Mouse (Mus musculus) lung, embryonic 16.5 days (tissue): ENCODE measurements around the gene Cdk17. TPM values are rescaled to one million over a fixed set of nuclear protein-coding genes. Genes with fewer than 3 reads are reported as not detected.

Source experiments
- ATAC-seq: fragments of 200-750 bp; cut with Nextera tagmentation; 2 replicates; pipeline ENCODE4 v1.8.0; 2017; ENCODE audit warnings: low read depth, mild to moderate bottlenecking, moderate library complexity
- H3K27ac ChIP-seq: fragments of 300-500 bp; sonication (generic); 2 replicates; pipeline ENCODE4 v1.5.1; 2014; ENCODE audit warnings: mild to moderate bottlenecking, control low read depth, low read length
- H3K27me3 ChIP-seq: fragments of 300-500 bp; sonication (generic); 2 replicates; pipeline ENCODE4 v1.6.1; 2014; ENCODE audit warnings: low read depth, low read length, mixed read lengths; ENCODE audit not compliant: control insufficient read depth, insufficient read depth
- H3K36me3 ChIP-seq: fragments of 300-500 bp; sonication (generic); 2 replicates; pipeline ENCODE4 v1.6.1; 2014; ENCODE audit warnings: low read length; ENCODE audit not compliant: control insufficient read depth, insufficient read depth
- H3K4me1 ChIP-seq: fragments of 300-500 bp; sonication (generic); replicated peaks from 2 replicates; pipeline ENCODE4 v1.6.1; 2014; ENCODE audit warnings: low read length, mixed read lengths; ENCODE audit not compliant: control insufficient read depth, insufficient read depth
- H3K4me2 ChIP-seq: fragments of 300-500 bp; sonication (generic); 2 replicates; pipeline ENCODE4 v1.6.1; 2014; ENCODE audit warnings: low read depth, low read length, control low read depth
- H3K4me3 ChIP-seq: fragments of 300-500 bp; sonication (generic); 2 replicates; pipeline ENCODE4 v1.5.1; 2014; ENCODE audit warnings: mild to moderate bottlenecking, low read length, control low read depth
- H3K9ac ChIP-seq: fragments of 300-500 bp; sonication (generic); 2 replicates; pipeline ENCODE4 v1.6.1; 2014; ENCODE audit warnings: low read length, control low read depth
- H3K9me3 ChIP-seq: fragments of 300-500 bp; sonication (generic); 2 replicates; pipeline ENCODE4 v1.6.1; 2016; ENCODE audit warnings: low read length; ENCODE audit not compliant: control insufficient read depth
- WGBS: fragments of 180-500 bp; shearing (Covaris S2); extraction: QIAGEN DNeasy Blood & Tissue Kit; methylation state at CpG from one replicate; pipeline ENCODE4 v1.1.7; 2014; 5-methylcytosine and 5-hydroxymethylcytosine counted together
- polyA plus RNA-seq: library from polyadenylated mRNA; unstranded; fragments of >200 nt; fragmentation: Nextera tagmentation; extraction: Ambion mirVana; gene quantifications from 2 replicates; pipeline ENCODE4 v1.2.1, GENCODE M21; 2015

Cdk17 gene
- polyA plus RNA-seq, 1 experiment from 2014 or later: 15.0 TPM

DNA sequence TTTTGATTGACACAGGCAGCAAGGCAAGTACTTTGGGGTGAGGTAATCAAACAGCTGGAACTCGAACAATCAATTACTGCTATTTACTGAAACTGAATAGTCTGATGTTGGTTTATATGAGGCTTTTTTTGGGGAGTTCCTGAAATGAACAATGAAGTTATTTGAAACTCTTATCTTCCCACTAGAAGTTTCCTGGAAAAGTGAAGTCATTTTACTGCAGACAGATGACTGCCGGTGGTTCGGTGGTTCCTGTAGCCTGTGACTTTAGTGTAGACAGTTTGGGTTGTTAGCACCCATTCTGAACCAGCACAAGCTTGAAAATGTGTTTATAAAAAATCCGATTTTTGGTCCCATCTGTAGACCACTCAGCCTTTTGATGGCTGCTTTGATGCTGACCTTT, 17.2 kb downstream of the Cdk17 start:
- no peak overlapping the region for H3K4me2 ChIP-seq

DNA sequence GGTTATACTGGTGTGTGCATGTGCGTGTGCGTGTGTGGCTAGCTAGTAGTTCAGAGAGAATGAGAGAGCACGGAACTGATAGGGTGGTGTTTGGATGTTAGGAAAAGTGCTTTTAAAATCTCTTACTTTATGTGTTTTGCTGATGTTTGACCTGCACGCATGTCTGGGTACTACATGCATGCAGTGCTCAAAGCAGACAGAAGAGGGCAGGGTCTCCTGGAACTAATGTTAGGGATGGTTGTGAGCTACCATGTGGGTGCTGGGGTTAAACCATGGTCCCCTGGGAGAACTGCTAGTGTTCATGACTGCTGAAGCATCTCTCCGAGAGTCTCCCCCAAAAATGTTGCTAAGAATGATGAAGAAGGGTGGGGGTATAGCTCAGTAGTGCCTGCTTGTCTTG, 18.0 kb downstream of the Cdk17 start:
- peaks cover 7% of the 10 kb centered on the region for H3K4me1 ChIP-seq
- WGBS: 95% methylated on average over 5 of the region's 5 CpGs
- ATAC-seq: no peak

More for the DNA sequence above, 17.2 kb downstream of the Cdk17 start:
- no peak overlapping the region for H3K4me3 ChIP-seq
- no peak for ATAC-seq
- no peaks in the 10 kb centered on the region for H3K9me3 ChIP-seq
- peaks cover 7% of the 10 kb centered on the region for H3K4me1 ChIP-seq
- no peak overlapping the region for H3K9ac ChIP-seq
- no peaks in the 10 kb centered on the region for H3K27me3 ChIP-seq
- WGBS: 47% methylated on average over 4 of the region's 4 CpGs
- no peak overlapping the region; the same call in 1 of the 2 replicates for H3K27ac ChIP-seq
- no peaks in the 10 kb centered on the region for H3K36me3 ChIP-seq

DNA sequence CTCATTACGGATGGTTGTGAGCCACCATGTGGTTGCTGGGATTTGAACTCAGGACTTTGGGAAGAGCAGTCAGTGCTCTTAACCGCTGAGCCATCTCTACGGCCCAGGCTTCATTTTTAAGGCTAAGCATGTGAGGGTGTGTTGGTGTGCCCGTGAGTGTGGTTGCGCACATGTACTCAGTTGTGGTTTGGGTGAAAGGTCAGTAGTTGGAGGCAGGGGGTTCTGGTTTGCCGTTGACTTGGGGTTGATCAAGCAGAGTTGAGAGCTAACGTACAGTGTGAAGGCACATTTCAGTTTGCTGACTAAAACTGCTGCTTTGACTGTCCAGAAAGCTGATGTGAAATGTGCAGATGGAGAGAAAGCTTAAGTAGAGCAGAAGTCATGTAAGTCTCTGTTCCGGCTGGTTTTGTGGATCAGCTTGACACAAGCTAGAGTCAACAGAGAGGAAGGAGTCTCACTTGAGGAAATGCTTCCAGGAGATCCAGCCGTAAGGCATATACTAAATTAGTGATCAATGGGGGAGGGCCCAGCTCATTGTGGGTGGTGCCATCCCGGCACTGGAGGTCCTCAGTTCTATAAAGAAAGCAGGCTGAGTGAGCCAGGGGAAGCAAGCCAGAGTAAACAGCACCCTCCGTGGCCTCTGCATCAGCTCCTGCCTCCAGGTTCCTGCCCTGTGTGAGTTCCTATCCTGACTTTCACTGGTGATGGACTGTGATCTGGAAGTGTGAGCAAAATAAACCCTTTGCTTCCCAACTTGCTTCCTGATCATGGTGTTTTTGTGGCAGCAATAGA, 19.2 kb downstream of the Cdk17 start:
- ATAC-seq: no peak
- WGBS: 74% methylated on average over 11 of the region's 11 CpGs
- Histone ChIP-seq H3K4me1 (peaks cover 7% of the 10 kb centered on the region), H3K27ac (no peak overlapping the region), H3K27me3 (no peaks in the 10 kb centered on the region), H3K4me3 (no peak overlapping the region), H3K9ac (no peak overlapping the region), H3K4me2 (no peak overlapping the region), H3K9me3 (no peaks in the 10 kb centered on the region), H3K36me3 (no peaks in the 10 kb centered on the region)

More for the DNA sequence above, 18.0 kb downstream of the Cdk17 start:
- H3K27ac ChIP-seq: no peak overlapping the region
- H3K4me3 ChIP-seq: no peak overlapping the region
- H3K9me3 ChIP-seq: no peaks in the 10 kb centered on the region
- H3K4me2 ChIP-seq: no peak overlapping the region
- no peaks in the 10 kb centered on the region for H3K36me3 ChIP-seq
- H3K27me3 ChIP-seq: no peaks in the 10 kb centered on the region
- H3K9ac ChIP-seq: no peak overlapping the region

DNA sequence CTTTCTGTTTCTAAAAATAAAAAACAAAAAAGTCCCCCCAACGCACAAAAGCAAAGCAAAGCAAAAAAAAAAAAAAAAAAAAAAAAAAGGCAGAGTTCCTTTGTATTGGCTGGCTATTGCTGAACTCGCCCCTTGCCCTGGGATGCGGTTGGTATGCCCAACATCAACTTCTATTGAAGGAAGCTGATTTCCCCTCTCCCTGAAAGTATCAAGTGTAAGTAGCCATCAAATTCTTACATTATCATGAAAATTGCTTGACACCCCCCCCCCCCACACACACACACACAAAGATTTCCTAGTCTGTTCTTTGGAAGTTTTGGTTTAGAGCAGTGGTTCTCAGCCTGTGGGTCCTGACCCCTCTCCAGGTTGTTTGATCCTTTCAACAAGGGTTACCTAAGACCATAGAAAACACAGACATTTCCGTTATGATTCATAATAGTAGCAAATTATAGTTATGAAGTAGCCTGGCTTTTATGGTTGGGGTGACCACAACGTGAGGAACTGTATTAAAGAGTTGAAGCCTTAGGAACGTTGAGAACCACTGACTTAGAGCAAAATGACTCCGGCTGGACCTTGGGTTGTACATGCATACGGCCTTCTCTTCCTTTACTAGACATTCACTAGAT, 23.8 kb downstream of the Cdk17 start:
- H3K4me2 ChIP-seq: no peak overlapping the region
- H3K9me3 ChIP-seq: no peaks in the 10 kb centered on the region
- no peaks in the 10 kb centered on the region for H3K27me3 ChIP-seq
- H3K4me1 ChIP-seq: peaks cover 9% of the 10 kb centered on the region
- no peak overlapping the region for H3K4me3 ChIP-seq
- H3K27ac ChIP-seq: no peak overlapping the region
- 74% methylated on average over 8 of the region's 8 CpGs for WGBS
- H3K36me3 ChIP-seq: no peaks in the 10 kb centered on the region; the same call in 1 of the 2 replicates
- no peak for ATAC-seq
- H3K9ac ChIP-seq: no peak overlapping the region

DNA sequence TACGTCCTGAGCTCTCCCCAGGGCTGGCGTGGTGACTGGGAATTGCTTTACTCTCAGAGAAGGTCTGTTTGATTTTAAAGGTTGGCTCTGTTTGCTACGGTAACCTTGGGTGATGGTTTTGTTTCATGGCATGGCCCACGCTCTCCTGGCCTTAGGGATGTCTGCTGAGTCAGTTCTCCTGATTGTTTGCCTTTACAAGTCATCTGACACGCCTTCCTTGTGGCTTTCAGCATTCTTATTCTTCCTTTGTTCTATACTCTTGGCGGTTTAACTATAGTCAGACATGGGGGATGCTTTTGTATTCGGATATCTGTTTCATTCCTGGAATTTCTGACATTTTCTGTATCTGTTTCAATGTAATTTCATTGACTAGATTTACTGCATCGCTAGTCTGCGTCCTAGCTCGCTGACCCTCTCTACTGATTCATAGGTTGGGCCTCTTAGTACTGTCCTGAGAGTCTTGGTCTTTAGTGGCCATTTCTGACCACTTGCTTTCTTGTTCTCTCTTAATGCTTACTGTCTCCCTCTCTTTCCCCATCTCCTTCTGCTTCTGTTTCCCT, 27.8 kb downstream of the Cdk17 start:
- ATAC-seq: no peak
- Histone ChIP-seq H3K4me2 (no peak overlapping the region), H3K4me3 (no peak overlapping the region), H3K36me3 (no peaks in the 10 kb centered on the region; the same call in 1 of the 2 replicates), H3K9me3 (no peaks in the 10 kb centered on the region), H3K27me3 (no peaks in the 10 kb centered on the region), H3K9ac (no peak overlapping the region), H3K27ac (peak overlapping the region; percentile 33; the same call in 1 of the 2 replicates), H3K4me1 (peaks cover 28% of the 10 kb centered on the region)
- WGBS: 67% methylated on average over 10 of the region's 10 CpGs

DNA sequence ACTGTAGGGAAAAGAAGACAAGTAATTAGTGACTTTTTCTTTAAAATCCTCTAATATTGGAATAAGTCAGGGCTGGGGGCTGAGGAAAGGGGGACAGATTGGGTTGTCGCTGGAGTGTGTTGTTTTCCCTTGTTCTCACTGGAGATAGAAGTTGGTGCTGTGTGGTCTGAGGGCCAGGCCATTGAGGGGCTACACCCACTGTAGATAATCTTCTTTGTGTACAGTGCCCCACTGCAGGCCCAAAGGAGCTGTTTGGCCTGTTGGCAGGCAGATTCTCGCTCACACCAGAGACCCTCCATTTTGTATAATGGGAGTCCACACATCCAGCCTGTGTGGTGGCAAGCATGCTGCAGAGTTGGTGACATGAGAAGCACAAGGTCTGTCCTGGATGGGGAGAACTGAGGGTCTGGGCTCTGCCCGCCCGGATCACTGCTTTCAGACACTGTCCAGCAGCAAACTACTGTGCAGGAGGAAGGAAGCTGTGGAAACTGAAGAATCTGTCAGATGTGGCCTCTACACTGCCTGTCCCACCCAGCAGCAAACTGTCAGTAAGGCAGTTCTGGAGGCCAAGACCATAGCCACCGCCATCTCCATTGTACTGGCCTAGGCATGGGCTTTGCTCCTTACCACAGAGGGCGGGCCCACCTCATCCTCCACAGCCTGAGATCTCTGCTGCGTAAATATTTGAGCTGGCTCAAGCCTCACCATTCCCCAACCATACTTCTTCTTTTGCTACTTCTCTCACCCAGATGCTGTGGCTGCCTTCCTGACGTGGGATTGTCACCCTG, 30.0 kb downstream of the Cdk17 start:
- H3K9me3 ChIP-seq: no peaks in the 10 kb centered on the region
- peak; percentile 69 for ATAC-seq
- H3K27me3 ChIP-seq: no peaks in the 10 kb centered on the region
- no peak overlapping the region for H3K4me2 ChIP-seq
- 0 out of 2 replicates have a peak overlapping the region, but pooled peaks have one; percentile 9 for H3K9ac ChIP-seq
- H3K27ac ChIP-seq: peak overlapping the region; percentile 19
- no peaks in the 10 kb centered on the region; the same call in 1 of the 2 replicates for H3K36me3 ChIP-seq
- H3K4me3 ChIP-seq: no peak overlapping the region
- 55% methylated on average over 8 of the region's 8 CpGs for WGBS
- peaks cover 35% of the 10 kb centered on the region for H3K4me1 ChIP-seq

DNA sequence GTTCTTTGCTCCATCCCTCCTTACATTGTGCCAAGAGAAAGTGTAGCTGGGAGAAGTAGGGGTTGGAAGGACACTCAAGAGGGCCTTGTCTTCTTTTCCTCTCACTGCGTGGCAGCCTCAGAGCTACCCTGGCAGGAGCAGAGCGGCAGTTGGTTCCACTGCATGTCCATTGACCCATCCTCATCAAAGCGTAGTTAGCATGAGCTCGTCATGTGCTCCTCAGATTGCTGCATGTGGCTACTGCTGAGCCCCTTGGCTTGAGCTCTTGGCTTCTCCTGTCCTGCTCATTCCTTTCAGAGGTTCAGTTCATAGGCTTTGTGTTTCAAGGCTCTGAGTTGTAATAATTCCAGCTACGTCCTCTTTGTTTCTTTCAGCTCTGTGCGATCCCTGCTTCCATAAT, 36.4 kb downstream of the Cdk17 start:
- Histone ChIP-seq H3K36me3 (peaks cover 5% of the 10 kb centered on the region; the same call in 1 of the 2 replicates), H3K4me1 (peaks cover 13% of the 10 kb centered on the region), H3K27ac (no peak overlapping the region), H3K27me3 (no peaks in the 10 kb centered on the region), H3K4me2 (no peak overlapping the region), H3K9me3 (no peaks in the 10 kb centered on the region), H3K9ac (no peak overlapping the region), H3K4me3 (no peak overlapping the region)
- no peak for ATAC-seq
- WGBS: 88% methylated on average over 6 of the region's 6 CpGs

DNA sequence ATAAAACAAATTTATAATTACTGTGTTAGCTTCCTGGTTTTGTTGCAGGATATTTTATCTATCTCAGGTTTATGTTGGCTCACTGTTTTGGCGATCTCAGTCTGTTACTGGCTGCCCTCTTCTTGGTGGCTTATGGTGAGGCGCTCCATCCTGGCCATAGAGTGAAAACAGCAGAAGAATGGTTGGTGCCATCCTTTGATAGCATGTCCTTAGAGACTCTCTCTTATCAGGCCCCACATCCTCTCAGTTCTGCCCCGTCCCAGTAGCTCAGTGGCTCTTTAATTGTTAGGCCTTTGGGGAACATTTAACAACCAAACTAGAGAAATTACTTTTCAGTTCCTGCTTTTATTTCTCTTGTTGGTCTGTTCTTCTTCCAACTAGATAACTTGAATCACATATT, 38.3 kb downstream of the Cdk17 start:
- H3K9me3 ChIP-seq: no peaks in the 10 kb centered on the region
- no peaks in the 10 kb centered on the region for H3K27me3 ChIP-seq
- H3K36me3 ChIP-seq: peaks cover 5% of the 10 kb centered on the region; the same call in 1 of the 2 replicates
- ATAC-seq: no peak
- peaks cover 9% of the 10 kb centered on the region for H3K4me1 ChIP-seq
- H3K9ac ChIP-seq: no peak overlapping the region
- WGBS: 93% methylated on average over 3 of the region's 3 CpGs
- no peak overlapping the region for H3K4me3 ChIP-seq
- H3K4me2 ChIP-seq: no peak overlapping the region
- no peak overlapping the region for H3K27ac ChIP-seq
